In the genomic region with DNA sequence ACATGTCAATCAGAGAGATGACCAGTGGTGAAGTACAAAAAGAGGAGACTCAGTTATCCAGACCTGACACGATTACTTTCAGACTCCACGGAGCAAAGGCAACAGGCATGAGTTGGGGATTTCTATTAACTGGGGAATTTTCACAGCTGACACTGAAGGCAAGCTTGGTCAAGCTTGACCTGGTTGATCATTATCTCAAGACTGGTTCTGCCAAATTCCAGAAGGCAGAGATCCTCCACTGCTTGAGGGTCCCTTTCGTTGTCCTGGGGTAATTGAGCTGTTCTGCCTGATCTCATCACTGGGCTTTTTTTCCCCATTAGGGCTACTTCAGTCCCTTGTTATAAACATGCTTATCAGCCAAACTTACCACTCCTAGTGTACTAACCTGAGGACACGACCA, we compare ENCODE assay signal across 9 mouse cellular contexts. TPM values are rescaled to one million over a fixed set of nuclear protein-coding genes. Genes with fewer than 3 reads are reported as not detected.
"Had no signal": no experiment of that assay in that cellular context is flagged by ENCODE, and none has a peak within 500 bp of the region (broad histone marks: within the 10 kb centered on the region; RNA-seq: fewer than 3 reads in every experiment).

No protein-coding gene starts in this region.

- DNase-seq: liver, embryonic 13.5 days; lung, adult 18-20 months; lung, postnatal 36 days; right cerebral cortex, postnatal 14 days; thymus, postnatal 36 days had no signal

- H3K27me3 ChIP-seq: limb, embryonic 15.5 days; liver, embryonic 13.5 days; midbrain, embryonic 13.5 days had no signal

- ATAC-seq: hindbrain, postnatal 0 days; midbrain, embryonic 13.5 days had no signal

- H3K9me3 ChIP-seq: limb, embryonic 15.5 days; liver, embryonic 13.5 days; midbrain, embryonic 13.5 days had no signal

- H3K36me3 ChIP-seq: limb, embryonic 15.5 days; liver, embryonic 13.5 days; midbrain, embryonic 13.5 days had no signal

- H3K4me3 ChIP-seq: limb, embryonic 15.5 days; liver, embryonic 13.5 days; midbrain, embryonic 13.5 days had no signal

- H3K4me1 ChIP-seq: limb, embryonic 15.5 days; liver, embryonic 13.5 days; midbrain, embryonic 13.5 days had no signal

- H3K27ac ChIP-seq: hindbrain, postnatal 0 days; limb, embryonic 15.5 days; liver, embryonic 13.5 days; midbrain, embryonic 13.5 days had no signal

- H3K4me2 ChIP-seq: limb, embryonic 15.5 days; liver, embryonic 13.5 days; midbrain, embryonic 13.5 days had no signal

- H3K9ac ChIP-seq: limb, embryonic 15.5 days; liver, embryonic 13.5 days; midbrain, embryonic 13.5 days had no signal

RNA-seq across cellular contexts. Expression of gene Gm49395, which starts 7.9 kb away (rescaled TPM):
- total RNA-seq: hindbrain, postnatal 0 days; midbrain, postnatal 0 days had no signal
